Mouse (Mus musculus): ENCODE data around the gene Wdr45b.
"Not testable (repeated sequence)": the region's sequence is repeated elsewhere in the genome, so short reads cannot be mapped to it uniquely, and the experiment has no call there.

The Wdr45b gene

DNA sequence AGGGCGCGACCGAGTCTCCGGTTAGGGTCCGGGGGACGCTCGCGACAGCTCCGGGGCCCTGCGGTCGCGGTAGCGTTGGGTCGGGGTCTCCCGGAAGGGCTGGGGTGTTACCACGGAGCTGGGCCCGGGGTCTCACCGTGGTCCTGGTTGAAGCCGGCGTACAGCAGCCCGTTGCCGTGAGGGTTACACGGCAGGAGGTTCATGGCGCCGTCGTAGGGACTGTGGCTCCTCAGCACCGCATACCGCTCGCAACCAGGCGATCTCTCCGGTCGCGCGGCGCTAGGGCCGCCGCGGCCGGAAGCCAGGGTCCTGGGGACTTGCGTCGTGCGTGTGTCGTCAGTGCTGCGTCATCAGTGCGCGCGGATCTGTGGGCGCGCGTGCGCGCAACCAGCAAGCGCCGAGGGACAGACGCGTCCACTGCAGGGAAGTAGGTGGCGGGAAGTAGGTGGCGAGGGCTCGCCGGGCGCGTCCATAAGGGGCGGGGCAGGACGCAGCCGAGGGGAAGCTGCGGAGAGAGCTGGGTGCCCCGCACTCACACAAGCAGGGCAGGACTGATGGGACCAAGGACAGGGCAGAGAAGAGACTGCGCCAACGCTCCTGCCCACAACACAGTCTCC is at the start of gene Wdr45b:
Gene Wdr45b (minus strand): TSS at position 355 of the 617 bp plus-strand sequence.
- in situ Hi-C loops (cut with MboI; ENCODE audit: unreplicated experiment in 2 of 2) = loop anchor here (10.0 kb wide), 2 partner anchors 119 to 529 kb away; partner anchors contain the start of genes Narf (in 2 of the 2) and Fasn (in 1 of the 2)

DNA sequence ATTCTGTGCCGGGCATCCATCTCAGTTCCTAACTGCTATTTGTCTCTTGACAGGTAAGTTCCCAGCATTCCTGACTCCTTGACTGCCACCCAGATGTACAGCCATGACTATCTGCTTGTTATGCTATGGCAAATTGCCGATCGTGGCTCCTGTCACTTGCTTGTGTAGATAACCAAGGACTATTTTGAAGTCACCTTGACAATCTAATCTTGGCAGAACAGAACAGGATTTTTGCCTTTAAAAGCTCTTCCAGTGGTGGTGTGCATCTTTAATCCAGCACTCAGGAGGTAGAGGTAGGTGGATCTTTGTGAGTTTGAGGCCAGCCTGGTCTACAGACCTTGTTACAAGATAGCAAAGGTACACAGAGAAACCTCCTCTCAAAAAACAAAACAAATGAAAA is 38.2 kb upstream of the Wdr45b start:
- in situ Hi-C loops (cut with MboI; ENCODE audit: unreplicated experiment in 2 of 2) = no loop called here

- in situ Hi-C loops (cut with MboI; ENCODE audit: unreplicated experiment in 2 of 2) = no loop called here
These were observed 36.5 kb upstream of the Wdr45b start for GRCm38 (mm10) chr11:121390793-121391192.

DNA sequence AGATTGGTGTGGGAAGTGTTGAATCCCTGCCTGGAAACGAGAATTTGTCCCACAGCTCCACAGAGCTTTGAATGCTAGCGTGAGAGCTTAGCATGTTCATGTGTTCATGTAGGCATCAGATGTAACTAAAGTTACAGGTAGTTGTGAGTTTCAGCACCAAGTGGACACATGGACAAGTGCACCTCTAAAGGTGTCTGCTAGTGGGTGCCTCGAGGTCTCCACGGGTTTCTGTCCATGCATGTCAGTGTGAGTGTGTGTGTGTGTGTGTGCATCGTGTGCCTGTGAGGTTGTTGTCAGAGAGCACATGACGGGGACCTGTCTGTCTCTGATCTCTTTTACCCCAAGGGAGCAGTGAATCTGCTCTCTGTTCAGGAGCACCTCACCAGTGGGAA is 34.3 kb upstream of the Wdr45b start:
- in situ Hi-C loops (cut with MboI; ENCODE audit: unreplicated experiment in 2 of 2) = no loop called here

- in situ Hi-C loops (cut with MboI; ENCODE audit: unreplicated experiment in 2 of 2) = no loop called here
These were observed 33.7 kb upstream of the Wdr45b start, which contains the start of gene Rab40b for GRCm38 (mm10) chr11:121387750-121388553. Gene Rab40b (minus strand): TSS chr11:121388251.

DNA sequence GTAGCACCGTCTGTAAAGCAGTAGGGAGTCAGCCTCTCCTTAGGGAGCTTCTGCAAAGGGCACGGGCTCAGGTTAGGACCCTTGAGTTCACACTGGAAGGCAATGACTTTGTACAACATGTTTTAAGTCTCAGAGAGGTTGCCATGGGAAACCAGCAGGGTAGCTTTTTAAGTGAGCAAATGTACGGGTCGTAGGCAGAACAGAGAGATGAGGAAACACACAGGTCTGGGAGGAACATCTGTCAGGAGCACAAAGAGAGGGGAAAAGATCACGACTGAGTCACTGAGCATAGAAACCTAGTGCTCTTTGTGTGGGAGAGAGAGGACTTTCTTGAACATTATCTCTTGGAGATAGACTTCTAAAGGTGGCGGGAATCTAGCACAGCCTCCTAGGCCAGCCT is 26.0 kb upstream of the Wdr45b start:
- in situ Hi-C loops (cut with MboI; ENCODE audit: unreplicated experiment in 2 of 2) = no loop called here

- in situ Hi-C loops (cut with MboI; ENCODE audit: unreplicated experiment in 2 of 2) = no loop called here
These were observed 24.4 kb upstream of the Wdr45b start for GRCm38 (mm10) chr11:121378644-121379043.

DNA sequence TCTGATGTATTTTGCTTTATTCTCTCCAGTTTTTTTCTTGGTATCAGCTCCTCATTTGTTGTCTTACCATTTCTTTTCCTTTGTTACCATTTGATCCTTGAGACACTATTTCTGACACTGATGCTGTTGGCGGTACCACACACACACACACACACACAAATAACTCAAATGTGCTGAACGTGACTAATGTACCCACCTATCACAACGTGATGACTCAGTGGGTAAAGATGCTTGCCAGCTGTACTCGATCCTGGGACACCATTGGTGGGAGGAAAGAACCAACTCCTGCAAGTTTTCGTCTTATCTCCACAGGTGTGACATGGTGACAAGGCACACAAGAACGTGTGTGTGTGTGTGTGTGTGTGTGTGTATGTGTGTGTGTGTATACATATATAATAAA is 19.1 kb upstream of the Wdr45b start:
- in situ Hi-C loops (cut with MboI; ENCODE audit: unreplicated experiment in 2 of 2) = loop anchor here (5.0 kb wide), 1 partner anchor 434 kb away; no protein-coding TSS in a partner anchor

DNA sequence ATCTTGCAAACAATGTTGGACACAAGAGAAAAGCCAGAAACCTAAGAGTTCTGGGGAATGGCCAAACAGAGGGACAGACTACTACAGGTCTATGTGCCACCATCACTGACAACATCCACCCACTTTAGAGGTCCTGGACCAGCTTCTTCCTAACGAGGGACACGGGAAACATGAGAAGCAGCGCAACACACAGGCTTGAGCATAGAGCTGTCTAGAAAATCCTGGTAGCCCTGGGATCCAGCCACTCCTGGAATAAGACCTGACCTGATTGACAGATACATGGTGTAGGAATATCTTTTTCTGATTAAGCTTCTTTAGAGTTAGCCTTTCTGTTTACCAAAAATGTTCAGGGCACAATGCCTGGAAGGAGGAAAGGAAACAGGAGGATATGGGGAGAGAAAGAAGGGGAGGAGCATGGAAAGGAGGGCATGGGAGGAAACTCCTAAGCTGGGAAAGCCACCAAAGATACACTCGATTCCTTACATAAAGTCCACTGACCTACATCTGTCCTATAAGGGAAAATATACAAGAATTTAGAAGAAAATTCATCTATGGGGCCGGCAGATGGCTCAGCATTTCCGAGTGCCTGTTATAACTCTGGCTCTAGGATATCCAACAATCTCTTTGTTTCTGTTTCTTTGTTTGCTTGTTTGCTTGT is 16.2 kb upstream of the Wdr45b start:
- in situ Hi-C loops (cut with MboI; ENCODE audit: unreplicated experiment in 2 of 2) = loop anchor here (5.0 kb wide), 1 partner anchor 437 kb away; no protein-coding TSS in a partner anchor

DNA sequence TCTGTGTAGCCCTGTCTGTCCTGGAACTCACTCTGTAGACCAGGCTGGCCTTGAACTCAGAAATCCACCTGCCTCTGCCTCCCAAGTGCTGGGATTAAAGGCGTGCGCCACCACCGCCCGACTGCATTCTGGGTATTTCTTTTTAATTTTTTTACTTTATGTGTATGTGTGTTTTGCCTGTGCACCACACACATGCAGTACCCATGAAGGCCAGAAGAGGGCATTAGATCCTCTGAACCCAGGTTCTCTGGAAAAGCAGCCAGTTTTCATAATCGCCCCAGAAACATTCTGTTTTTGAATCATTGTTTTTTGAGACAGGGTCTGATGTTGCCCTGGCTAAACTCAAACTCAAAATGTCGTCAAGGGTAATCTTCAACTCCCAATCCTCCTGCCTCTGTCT is 15.4 kb upstream of the Wdr45b start:
- in situ Hi-C loops (cut with MboI; ENCODE audit: unreplicated experiment in 2 of 2) = loop anchor here (5.0 to 10.0 kb wide), 2 partner anchors 195 to 438 kb away; no protein-coding TSS in a partner anchor

- in situ Hi-C loops (cut with MboI; ENCODE audit: unreplicated experiment in 2 of 2) = loop anchor here in 1 of 2 experiments (10.0 kb wide), 1 partner anchor 194 kb away; no protein-coding TSS in a partner anchor
These were observed 14.5 kb upstream of the Wdr45b start for GRCm38 (mm10) chr11:121368731-121369130.

GRCm38 (mm10) chr11:121367170-121367707 is 13.0 kb upstream of the Wdr45b start:
- in situ Hi-C loops (cut with MboI; ENCODE audit: unreplicated experiment in 2 of 2) = loop anchor here in 1 of 2 experiments (10.0 kb wide), 1 partner anchor 192 kb away; no protein-coding TSS in a partner anchor

DNA sequence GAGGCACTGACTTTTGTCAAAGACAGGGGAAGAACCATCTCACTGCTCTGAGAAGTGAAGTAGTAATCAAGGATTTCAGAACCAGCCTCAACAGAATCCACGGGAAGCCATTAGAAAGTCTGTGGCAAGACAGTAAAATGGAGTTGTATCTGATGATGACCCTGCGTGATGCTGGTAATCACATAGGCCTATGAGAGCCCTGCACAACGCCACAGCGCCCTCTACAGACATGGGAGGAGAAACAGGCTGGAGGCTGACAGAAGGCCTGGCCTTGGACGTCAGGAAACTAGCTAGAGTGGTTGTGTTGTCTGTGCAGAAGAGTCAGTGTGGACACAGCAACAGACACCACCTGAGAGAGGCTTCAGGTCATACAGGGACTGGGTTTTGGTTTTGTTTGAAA is 8.0 kb upstream of the Wdr45b start:
- in situ Hi-C loops (cut with MboI; ENCODE audit: unreplicated experiment in 2 of 2) = loop anchor here in 1 of 2 experiments (10.0 kb wide), 1 partner anchor 187 kb away; no protein-coding TSS in a partner anchor

DNA sequence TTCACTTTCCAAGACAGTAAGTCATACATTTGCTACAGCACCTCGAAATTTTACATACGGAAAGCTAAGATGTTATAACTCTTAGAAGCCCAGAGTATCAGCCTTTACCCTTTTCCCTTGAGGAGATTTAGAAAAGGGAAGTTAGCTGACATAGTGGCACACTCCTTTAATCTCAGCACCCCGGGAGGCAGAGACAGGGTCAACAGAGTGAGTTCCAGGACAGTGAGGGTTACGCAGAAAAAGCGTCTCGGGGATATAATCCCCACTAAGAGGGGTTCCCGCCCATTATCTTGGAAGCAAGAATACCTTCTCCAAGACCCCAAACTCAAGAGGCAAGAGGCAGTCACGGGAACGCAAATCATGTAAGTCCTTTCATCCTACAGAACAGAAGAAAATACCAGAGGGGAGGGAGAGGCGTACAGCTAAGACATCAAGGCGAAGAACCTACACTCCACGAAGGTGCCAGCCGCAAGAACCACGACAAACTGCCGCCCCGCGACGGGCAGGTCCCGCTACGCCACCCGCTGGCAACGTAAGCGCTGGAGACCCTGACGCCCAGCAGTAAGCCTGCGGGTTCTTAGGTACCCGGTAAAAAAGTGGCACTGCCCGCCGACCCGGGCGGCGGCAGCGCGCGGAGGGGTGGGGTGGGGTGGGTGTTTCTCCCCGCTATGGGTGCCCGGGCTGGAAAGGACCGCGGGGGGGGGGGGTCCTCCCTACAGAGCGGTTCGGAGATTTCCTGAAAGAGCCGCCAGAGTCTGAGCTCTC is 737 bp downstream of the Wdr45b start:
- in situ Hi-C loops (cut with MboI; ENCODE audit: unreplicated experiment in 2 of 2) = loop anchor here (10.0 kb wide), 2 partner anchors 119 to 529 kb away; partner anchors contain the start of genes Narf (in 2 of the 2) and Fasn (in 1 of the 2)

DNA sequence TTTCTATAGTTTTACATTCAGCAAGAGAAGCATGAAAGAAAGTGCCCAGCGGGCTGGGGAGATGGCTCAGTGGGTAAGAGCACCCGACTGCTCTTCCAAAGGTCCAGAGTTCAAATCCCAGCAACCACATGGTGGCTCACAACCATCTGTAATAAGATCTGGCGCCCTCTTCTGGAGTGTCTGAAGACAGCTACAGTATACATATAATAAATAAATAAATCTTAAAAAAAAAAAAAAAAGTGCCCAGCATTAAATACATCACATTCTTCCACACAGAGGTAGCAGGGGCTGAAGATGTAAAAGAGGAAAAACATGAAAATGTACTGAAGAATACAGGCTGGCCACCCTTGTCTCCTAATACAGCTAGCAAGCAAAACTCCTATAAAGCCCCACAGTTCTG is 5.5 kb downstream of the Wdr45b start:
- in situ Hi-C loops (cut with MboI; ENCODE audit: unreplicated experiment in 2 of 2) = not testable (repeated sequence)

- in situ Hi-C loops (cut with MboI; ENCODE audit: unreplicated experiment in 2 of 2) = no loop called here
These were observed 6.1 kb downstream of the Wdr45b start for GRCm38 (mm10) chr11:121348166-121348565.

DNA sequence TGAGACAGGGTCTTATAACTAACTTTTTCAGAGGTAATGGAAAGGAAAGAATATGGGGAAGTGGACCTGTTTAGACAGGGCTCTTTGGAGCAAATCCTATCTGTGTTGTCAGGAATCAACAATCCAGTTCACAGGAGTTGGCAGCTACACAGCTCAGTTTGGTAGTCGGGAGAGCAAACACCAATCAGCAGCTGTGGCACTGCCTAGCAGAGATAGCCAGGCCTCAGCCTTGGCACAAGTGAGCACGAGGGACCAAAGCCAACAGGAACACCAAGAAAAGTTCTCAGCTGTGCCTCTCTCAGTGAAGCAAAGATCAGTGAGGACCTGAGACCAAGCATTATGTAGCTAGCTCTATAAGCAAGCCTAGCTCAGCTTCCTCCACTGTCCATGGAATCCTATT is 7.2 kb downstream of the Wdr45b start:
- in situ Hi-C loops (cut with MboI; ENCODE audit: unreplicated experiment in 2 of 2) = no loop called here

- in situ Hi-C loops (cut with MboI; ENCODE audit: unreplicated experiment in 2 of 2) = not testable (repeated sequence)
These were observed 11.8 kb downstream of the Wdr45b start for GRCm38 (mm10) chr11:121342423-121342822.

DNA sequence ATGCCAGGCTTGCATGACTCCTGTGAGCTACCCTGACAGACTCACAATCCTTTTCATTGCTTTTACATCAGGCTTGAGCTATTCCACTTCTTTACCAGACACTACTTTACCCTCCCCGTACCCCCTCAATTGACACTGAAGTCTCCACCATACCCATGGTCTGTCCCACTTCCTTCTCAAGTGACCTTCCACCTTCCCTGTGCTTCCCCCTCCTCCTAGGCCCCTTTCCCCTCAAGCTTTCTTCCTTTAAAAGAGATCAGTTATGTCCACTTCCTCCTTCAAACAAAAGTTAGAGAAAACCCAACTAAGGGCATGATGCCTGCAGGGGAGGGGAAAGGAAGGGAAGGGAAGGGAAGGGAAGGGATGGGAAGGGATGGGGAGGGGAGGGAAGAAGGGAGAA is 14.0 kb downstream of the Wdr45b start:
- in situ Hi-C loops (cut with MboI; ENCODE audit: unreplicated experiment in 2 of 2) = no loop called here

DNA sequence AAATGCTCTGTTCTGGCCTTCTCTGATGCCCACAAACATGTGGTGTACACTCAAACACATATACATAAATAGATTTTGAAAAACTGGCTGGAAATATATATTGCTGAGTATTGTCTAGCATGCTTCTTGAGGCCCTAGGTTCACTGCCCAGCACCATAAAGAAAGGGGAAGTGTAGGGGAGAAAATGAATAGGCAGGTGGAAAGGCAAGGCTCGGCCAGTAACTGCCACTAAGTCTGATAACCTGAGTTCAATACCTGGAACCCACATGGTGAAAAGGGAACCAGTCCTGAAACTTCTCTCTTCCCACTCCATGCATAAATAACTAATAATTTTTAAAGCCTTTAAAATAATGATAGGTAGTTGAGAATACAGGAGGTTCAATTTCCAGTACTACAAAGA is 14.6 kb downstream of the Wdr45b start:
- in situ Hi-C loops (cut with MboI; ENCODE audit: unreplicated experiment in 2 of 2) = no loop called here
